Mouse (Mus musculus) forebrain, embryonic 16.5 days (tissue): ENCODE measurements around the gene Crybg2. TPM values are rescaled to one million over a fixed set of nuclear protein-coding genes. Genes with fewer than 3 reads are reported as not detected.

Experiments used
- ATAC-seq: fragments of 200-750 bp; cut with Nextera tagmentation; 2 replicates; pipeline ENCODE4 v1.8.0; 2017; ENCODE audit warnings: mild to moderate bottlenecking, moderate library complexity
- H3K27ac ChIP-seq: fragments of 300-500 bp; sonication (generic); 2 replicates; pipeline ENCODE4 v1.5.1; 2014; ENCODE audit warnings: low read length, control low read depth
- H3K27me3 ChIP-seq: fragments of 300-500 bp; sonication (generic); replicated peaks from 2 replicates; pipeline ENCODE4 v1.6.1; 2014; ENCODE audit warnings: low read length; ENCODE audit not compliant: control insufficient read depth, insufficient read depth
- H3K36me3 ChIP-seq: fragments of 300-500 bp; sonication (generic); 2 replicates; pipeline ENCODE4 v1.6.1; 2014; ENCODE audit not compliant: control insufficient read depth, insufficient read depth
- H3K4me1 ChIP-seq: fragments of 300-500 bp; sonication (generic); replicated peaks from 2 replicates; pipeline ENCODE4 v1.6.1; 2014; ENCODE audit warnings: low read length; ENCODE audit not compliant: control insufficient read depth, insufficient read depth
- H3K4me2 ChIP-seq: fragments of 300-500 bp; sonication (generic); 2 replicates; pipeline ENCODE4 v1.6.1; 2014; ENCODE audit warnings: mild to moderate bottlenecking, low read length, control low read depth
- H3K4me3 ChIP-seq: fragments of 300-500 bp; sonication (generic); replicated peaks from 2 replicates; pipeline ENCODE4 v1.5.1; 2014; ENCODE audit warnings: mild to moderate bottlenecking, low read length, control low read depth
- H3K9ac ChIP-seq: fragments of 300-500 bp; sonication (generic); replicated peaks from 2 replicates; pipeline ENCODE4 v1.6.1; 2014; ENCODE audit warnings: low read depth, low read length, control low read depth
- H3K9me3 ChIP-seq: fragments of 300-500 bp; sonication (generic); 2 replicates; pipeline ENCODE4 v1.6.1; 2016; ENCODE audit warnings: low read length; ENCODE audit not compliant: control insufficient read depth
- WGBS: fragments of 180-500 bp; shearing (Covaris S2); extraction: QIAGEN DNeasy Blood & Tissue Kit; methylation state at CpG from one replicate; pipeline ENCODE4 v1.1.7; 2014; 5-methylcytosine and 5-hydroxymethylcytosine counted together
- polyA plus RNA-seq: library from polyadenylated mRNA; unstranded; fragments of >200 nt; fragmentation: Nextera tagmentation; extraction: Ambion mirVana; gene quantifications from 2 replicates; pipeline ENCODE4 v1.2.1, GENCODE M21; 2015

The Crybg2 gene
- polyA plus RNA-seq, 1 experiment from 2014 or later, result 1.6 TPM

GRCm38 (mm10) chr4:134067833-134068544, 7.4 kb downstream of the Crybg2 start:
- 84% methylated on average over 7 of the region's 7 CpGs for WGBS
- Histone ChIP-seq H3K4me2 (no peak overlapping the region), H3K36me3 (no peaks in the 10 kb centered on the region), H3K27ac (no peak overlapping the region), H3K4me1 (peaks cover 2% of the 10 kb centered on the region; the same call in 1 of the 2 replicates), H3K4me3 (no peak overlapping the region), H3K9ac (no peak overlapping the region), H3K9me3 (no peaks in the 10 kb centered on the region), H3K27me3 (peaks cover 2% of the 10 kb centered on the region; the same call in 1 of the 2 replicates)
- ATAC-seq, result no peak

GRCm38 (mm10) chr4:134068793-134069580, 8.4 kb downstream of the Crybg2 start:
- Histone ChIP-seq H3K4me3 (no peak overlapping the region), H3K9ac (no peak overlapping the region), H3K4me2 (no peak overlapping the region), H3K36me3 (no peaks in the 10 kb centered on the region), H3K27ac (no peak overlapping the region), H3K4me1 (peaks cover 2% of the 10 kb centered on the region; the same call in 1 of the 2 replicates), H3K9me3 (no peaks in the 10 kb centered on the region), H3K27me3 (peaks cover 2% of the 10 kb centered on the region; the same call in 1 of the 2 replicates)
- WGBS, result 87% methylated on average over 4 of the region's 4 CpGs
- ATAC-seq, result no peak

GRCm38 (mm10) chr4:134078694-134079093, 18.1 kb downstream of the Crybg2 start:
- Histone ChIP-seq H3K9ac (no peak overlapping the region), H3K27ac (no peak overlapping the region), H3K9me3 (no peaks in the 10 kb centered on the region), H3K4me3 (no peak overlapping the region), H3K36me3 (no peaks in the 10 kb centered on the region), H3K4me1 (peaks cover 7% of the 10 kb centered on the region), H3K27me3 (peaks cover 8% of the 10 kb centered on the region; the same call in 1 of the 2 replicates), H3K4me2 (no peak overlapping the region)
- 14% methylated on average over 3 of the region's 3 CpGs for WGBS
- no peak for ATAC-seq

GRCm38 (mm10) chr4:134080674-134081073, 20.1 kb downstream of the Crybg2 start:
- H3K4me3 ChIP-seq, result no peak overlapping the region
- H3K9ac ChIP-seq, result no peak overlapping the region
- H3K36me3 ChIP-seq, result no peaks in the 10 kb centered on the region
- no peak overlapping the region for H3K27ac ChIP-seq
- H3K4me2 ChIP-seq, result no peak overlapping the region
- ATAC-seq, result no peak
- 86% methylated on average over 4 of the region's 4 CpGs for WGBS
- peaks cover 7% of the 10 kb centered on the region for H3K4me1 ChIP-seq
- peaks cover 8% of the 10 kb centered on the region; the same call in 1 of the 2 replicates for H3K27me3 ChIP-seq
- H3K9me3 ChIP-seq, result no peaks in the 10 kb centered on the region

- under 1% methylated on average over 41 of the region's 41 CpGs for WGBS
- peaks cover 7% of the 10 kb centered on the region for H3K4me1 ChIP-seq
Observed at GRCm38 (mm10) chr4:134081730-134082386, 21.2 kb downstream of the Crybg2 start.

GRCm38 (mm10) chr4:134082460-134082859, 21.8 kb downstream of the Crybg2 start:
- ATAC-seq, result no peak
- H3K9ac ChIP-seq, result peak overlapping the region; percentile 51; the same call in 1 of the 2 replicates
- H3K4me1 ChIP-seq, result peaks cover 7% of the 10 kb centered on the region
- peaks cover 8% of the 10 kb centered on the region; the same call in 1 of the 2 replicates for H3K27me3 ChIP-seq
- no peak overlapping the region for H3K27ac ChIP-seq
- H3K4me3 ChIP-seq, result peak overlapping the region; percentile 52
- WGBS, result 10% methylated on average over 7 of the region's 7 CpGs
- H3K36me3 ChIP-seq, result no peaks in the 10 kb centered on the region
- peak overlapping the region; percentile 81 for H3K4me2 ChIP-seq
- H3K9me3 ChIP-seq, result no peaks in the 10 kb centered on the region

More at GRCm38 (mm10) chr4:134081730-134082386, 21.2 kb downstream of the Crybg2 start:
- peak overlapping the region; percentile 81 for H3K4me2 ChIP-seq
- H3K9ac ChIP-seq, result peak overlapping the region; percentile 51
- ATAC-seq, result peak; percentile 68
- peak overlapping the region; percentile 52 for H3K4me3 ChIP-seq
- H3K36me3 ChIP-seq, result no peaks in the 10 kb centered on the region
- H3K9me3 ChIP-seq, result no peaks in the 10 kb centered on the region
- peaks cover 8% of the 10 kb centered on the region; the same call in 1 of the 2 replicates for H3K27me3 ChIP-seq
- no peak overlapping the region for H3K27ac ChIP-seq

GRCm38 (mm10) chr4:134084999-134085398, 24.4 kb downstream of the Crybg2 start:
- ATAC-seq, result no peak
- Histone ChIP-seq H3K9me3 (no peaks in the 10 kb centered on the region), H3K4me2 (no peak overlapping the region), H3K27ac (no peak overlapping the region), H3K4me3 (no peak overlapping the region), H3K4me1 (peaks cover 7% of the 10 kb centered on the region), H3K36me3 (no peaks in the 10 kb centered on the region), H3K27me3 (peaks cover 8% of the 10 kb centered on the region; the same call in 1 of the 2 replicates), H3K9ac (no peak overlapping the region)
- 88% methylated on average over 4 of the region's 4 CpGs for WGBS

- no peak overlapping the region for H3K9ac ChIP-seq
- H3K4me1 ChIP-seq, result peaks cover 1% of the 10 kb centered on the region; the same call in 1 of the 2 replicates
- no peak overlapping the region for H3K4me3 ChIP-seq
- no peaks in the 10 kb centered on the region for H3K9me3 ChIP-seq
- no peak overlapping the region for H3K4me2 ChIP-seq
- 47% methylated on average over 7 of the region's 7 CpGs for WGBS
- H3K27me3 ChIP-seq, result peaks cover 3% of the 10 kb centered on the region; the same call in 1 of the 2 replicates
- 0 out of 2 replicates have a peak, but pooled peaks have one; percentile 33 for ATAC-seq
- H3K36me3 ChIP-seq, result no peaks in the 10 kb centered on the region
- H3K27ac ChIP-seq, result no peak overlapping the region
Observed at GRCm38 (mm10) chr4:134087412-134087811, 26.8 kb downstream of the Crybg2 start.

- H3K4me3 ChIP-seq, result no peak overlapping the region
- no peaks in the 10 kb centered on the region for H3K27me3 ChIP-seq
- no peaks in the 10 kb centered on the region for H3K36me3 ChIP-seq
- no peak overlapping the region for H3K9ac ChIP-seq
- H3K4me1 ChIP-seq, result no peaks in the 10 kb centered on the region
- H3K27ac ChIP-seq, result no peak overlapping the region
- H3K9me3 ChIP-seq, result no peaks in the 10 kb centered on the region
- WGBS, result 84% methylated on average over 9 of the region's 9 CpGs
- H3K4me2 ChIP-seq, result no peak overlapping the region
- no peak for ATAC-seq
Observed at GRCm38 (mm10) chr4:134089029-134089428, 28.4 kb downstream of the Crybg2 start.
